Comparison of ENCODE assay signal across 8 mouse cellular contexts in genomic region chr5:35758081-35759053, GRCm38 (mm10). TPM values are rescaled to one million over a fixed set of nuclear protein-coding genes. Genes with fewer than 3 reads are reported as not detected.
DNase-seq lines count a peak whose midpoint lies in the region; ATAC-seq and TF ChIP-seq lines count a peak whose summit lies in the region.

No protein-coding gene starts in this region.

- intact Hi-C loops in gastrocnemius, adult 2 months (cut with DNase I) = loop anchor here (5.0 kb wide), 1 partner anchor 161 kb away; no protein-coding TSS in a partner anchor

- peak overlapping the region; percentile 65 for H3K9ac ChIP-seq in forebrain, embryonic 13.5 days
- peak overlapping the region; percentile 68 for H3K9ac ChIP-seq in hindbrain, postnatal 0 days (replicated peaks; ENCODE audit: low read length)
- H3K9ac ChIP-seq in limb, embryonic 11.5 days (ENCODE audit: low read length) = no peak overlapping the region
- peak overlapping the region; percentile 32; the same call in 1 of the 2 replicates for H3K9ac ChIP-seq in neural tube, embryonic 11.5 days (ENCODE audit: low read length)

- 2% methylated on average over 40 of the region's 40 CpGs for WGBS in forebrain, embryonic 13.5 days
- WGBS in hindbrain, postnatal 0 days = 2% methylated on average over 40 of the region's 40 CpGs
- 1% methylated on average over 40 of the region's 40 CpGs for WGBS in limb, embryonic 11.5 days
- WGBS in neural tube, embryonic 11.5 days = 2% methylated on average over 40 of the region's 40 CpGs

- peak overlapping the region; percentile 94 for H3K27ac ChIP-seq in gastrocnemius, adult 2 months
- H3K27ac ChIP-seq in forebrain, embryonic 13.5 days = no peak overlapping the region
- H3K27ac ChIP-seq in hindbrain, postnatal 0 days = peak overlapping the region; percentile 75
- no peak overlapping the region for H3K27ac ChIP-seq in limb, embryonic 11.5 days (replicated peaks; ENCODE audit: low read depth, low read length)
- no peak overlapping the region for H3K27ac ChIP-seq in neural tube, embryonic 11.5 days (ENCODE audit: low read depth, low read length)

- DNase-seq in gastrocnemius, adult 2 months = peak; percentile 59
- DNase-seq in gastrocnemius, postnatal 25 days = no peak
- DNase-seq in MN1 (ENCODE audit: low spot score) = peak; percentile 16
- peak; percentile 18 for DNase-seq in hindbrain, postnatal 0 days (ENCODE audit: low spot score)
- peak; percentile 27 for DNase-seq in limb, embryonic 11.5 days (ENCODE audit: low spot score)
- no peak for DNase-seq in neural tube, embryonic 11.5 days (ENCODE audit: low spot score)

- H3K36me3 ChIP-seq in forebrain, embryonic 13.5 days (ENCODE audit: poor library complexity, severe bottlenecking) = no peaks in the 10 kb centered on the region
- H3K36me3 ChIP-seq in hindbrain, postnatal 0 days (ENCODE audit: insufficient read depth, low read length) = no peaks in the 10 kb centered on the region
- H3K36me3 ChIP-seq in limb, embryonic 11.5 days (ENCODE audit: control insufficient read depth, insufficient read depth, low read length) = no peaks in the 10 kb centered on the region
- H3K36me3 ChIP-seq in neural tube, embryonic 11.5 days (ENCODE audit: control insufficient read depth, insufficient read depth, low read length) = no peaks in the 10 kb centered on the region

- no peak; the same call in none of the 2 replicates for ATAC-seq in forebrain, embryonic 13.5 days
- ATAC-seq in hindbrain, postnatal 0 days = peak; percentile 16
- peak; percentile 46; the same call in 1 of the 2 replicates for ATAC-seq in limb, embryonic 11.5 days (ENCODE audit: insufficient number of reproducible peaks, low FRiP score, low TSS enrichment, low read depth)
- peak; percentile 25 for ATAC-seq in neural tube, embryonic 11.5 days (ENCODE audit: insufficient read depth, low FRiP score, low TSS enrichment)
- no peak for ATAC-seq in monocyte, adult 5-6 weeks (replicated peaks; ENCODE audit: insufficient number of reproducible peaks, low FRiP score, low TSS enrichment, poor library complexity, severe bottlenecking)

- no peaks in the 10 kb centered on the region for H3K9me3 ChIP-seq in forebrain, embryonic 13.5 days (replicated peaks)
- H3K9me3 ChIP-seq in hindbrain, postnatal 0 days (ENCODE audit: low read length) = no peaks in the 10 kb centered on the region
- no peaks in the 10 kb centered on the region for H3K9me3 ChIP-seq in limb, embryonic 11.5 days (ENCODE audit: control insufficient read depth, low read length)
- H3K9me3 ChIP-seq in neural tube, embryonic 11.5 days (ENCODE audit: control insufficient read depth, low read length) = no peaks in the 10 kb centered on the region

- H3K4me2 ChIP-seq in forebrain, embryonic 13.5 days = peak overlapping the region; percentile 99
- H3K4me2 ChIP-seq in hindbrain, postnatal 0 days (ENCODE audit: low read depth, low read length) = peak overlapping the region; percentile 90
- peak overlapping the region; percentile 96 for H3K4me2 ChIP-seq in limb, embryonic 11.5 days (ENCODE audit: low read depth, severe bottlenecking)
- H3K4me2 ChIP-seq in neural tube, embryonic 11.5 days (ENCODE audit: low read depth) = peak overlapping the region; percentile 84

- TF ChIP-seq CTCF in gastrocnemius, adult 2 months (IDR thresholded peaks at IDR 0.05) = no peak
- TF ChIP-seq CTCF in hindbrain, postnatal 0 days (IDR thresholded peaks at IDR 0.05; ENCODE audit: low read depth) = no peak

- H3K4me3 ChIP-seq in gastrocnemius, adult 2 months = peak overlapping the region; percentile 94
- H3K4me3 ChIP-seq in forebrain, embryonic 13.5 days = peak overlapping the region; percentile 60
- H3K4me3 ChIP-seq in hindbrain, postnatal 0 days (ENCODE audit: low read length) = peak overlapping the region; percentile 66
- H3K4me3 ChIP-seq in limb, embryonic 11.5 days (ENCODE audit: low read depth, low read length) = peak overlapping the region; percentile 51
- H3K4me3 ChIP-seq in neural tube, embryonic 11.5 days (ENCODE audit: low read depth, low read length) = peak overlapping the region; percentile 47

- H3K4me1 ChIP-seq in forebrain, embryonic 13.5 days = peaks cover 14% of the 10 kb centered on the region
- peaks cover 12% of the 10 kb centered on the region for H3K4me1 ChIP-seq in hindbrain, postnatal 0 days (ENCODE audit: insufficient read depth, low read length)
- H3K4me1 ChIP-seq in limb, embryonic 11.5 days (ENCODE audit: control insufficient read depth, insufficient read depth, low read length) = peaks cover 8% of the 10 kb centered on the region
- peaks cover 4% of the 10 kb centered on the region; the same call in 1 of the 2 replicates for H3K4me1 ChIP-seq in neural tube, embryonic 11.5 days (ENCODE audit: control insufficient read depth, insufficient read depth, low read length)

- peaks cover 53% of the 10 kb centered on the region for H3K27me3 ChIP-seq in forebrain, embryonic 13.5 days
- no peaks in the 10 kb centered on the region for H3K27me3 ChIP-seq in hindbrain, postnatal 0 days (ENCODE audit: insufficient read depth, low read length)
- peaks cover 37% of the 10 kb centered on the region for H3K27me3 ChIP-seq in limb, embryonic 11.5 days (ENCODE audit: control insufficient read depth, insufficient read depth, low read length)
- H3K27me3 ChIP-seq in neural tube, embryonic 11.5 days (ENCODE audit: control insufficient read depth, insufficient read depth, low read length) = peaks cover 25% of the 10 kb centered on the region

RNA-seq across cellular contexts. Expression of gene Ablim2, which starts 0.7 kb away (rescaled TPM):
- 10 to 100 TPM; 40.7 to 42.5 TPM for total RNA-seq in gastrocnemius, adult 2 months (2021)
- total RNA-seq in gastrocnemius, postnatal 25 days (2021) = 10 to 100 TPM; 33.4 to 42.7 TPM
- polyA plus RNA-seq in forebrain, embryonic 13.5 days (2015; fragmentation: Nextera tagmentation; extraction: Ambion mirVana) = 2.0 and 3.5 TPM in 2 replicates
- total RNA-seq in hindbrain, postnatal 0 days (2014; rRNA removed) = 35.7 and 44.6 TPM in 2 replicates
- polyA plus RNA-seq in hindbrain, postnatal 0 days (2015; fragmentation: Nextera tagmentation; extraction: Ambion mirVana) = 26.3 and 30.0 TPM in 2 replicates
- 1.1 and 1.3 TPM in 2 replicates for polyA plus RNA-seq in limb, embryonic 11.5 days (2014; fragmentation: Nextera tagmentation; extraction: Ambion mirVana)
- polyA plus RNA-seq in neural tube, embryonic 11.5 days (2014; fragmentation: Nextera tagmentation; extraction: Ambion mirVana) = 1.1 and 1.7 TPM in 2 replicates
- total RNA-seq in monocyte, adult 5-6 weeks (2017) = 1.4 to 5.4 TPM in 2 of 3 replicates, not detected in the other

RNA-seq across cellular contexts. Expression of gene Sh3tc1, which starts 18.6 kb away (rescaled TPM):
- 1 to 10 TPM; 2.2 to 2.4 TPM for total RNA-seq in gastrocnemius, adult 2 months (2021)
- total RNA-seq in gastrocnemius, postnatal 25 days (2021) = 1 to 10 TPM; 1.8 to 2.1 TPM
- 1.7 and 2.1 TPM in 2 replicates for polyA plus RNA-seq in forebrain, embryonic 13.5 days (2015; fragmentation: Nextera tagmentation; extraction: Ambion mirVana)
- total RNA-seq in hindbrain, postnatal 0 days (2014; rRNA removed) = 2.8 and 4.1 TPM in 2 replicates
- polyA plus RNA-seq in hindbrain, postnatal 0 days (2015; fragmentation: Nextera tagmentation; extraction: Ambion mirVana) = 1.8 and 2.0 TPM in 2 replicates
- polyA plus RNA-seq in limb, embryonic 11.5 days (2014; fragmentation: Nextera tagmentation; extraction: Ambion mirVana) = 2.3 and 4.1 TPM in 2 replicates
- polyA plus RNA-seq in neural tube, embryonic 11.5 days (2014; fragmentation: Nextera tagmentation; extraction: Ambion mirVana) = 3.0 and 4.3 TPM in 2 replicates
- total RNA-seq in monocyte, adult 5-6 weeks (2017) = 8.3 to 17.8 TPM (median 12.1 TPM) in 3 replicates

Comparison
In these comparisons a context has a peak if more than half of its experiments do, and no peak if none do; other contexts are left out.
1. DNase-seq: peak in gastrocnemius, adult 2 months (single experiment), MN1 (single experiment), hindbrain, postnatal 0 days (single experiment) and limb, embryonic 11.5 days (single experiment); none in gastrocnemius, postnatal 25 days (single experiment) and neural tube, embryonic 11.5 days (single experiment).
2. H3K27ac ChIP-seq: peak in gastrocnemius, adult 2 months (single experiment) and hindbrain, postnatal 0 days (single experiment); none in forebrain, embryonic 13.5 days (single experiment), limb, embryonic 11.5 days (single experiment) and neural tube, embryonic 11.5 days (single experiment).
3. ATAC-seq: peak in hindbrain, postnatal 0 days (single experiment), limb, embryonic 11.5 days (single experiment) and neural tube, embryonic 11.5 days (single experiment); none in forebrain, embryonic 13.5 days (single experiment) and monocyte, adult 5-6 weeks (single experiment).
4. Peak in every context shown above with its lines, with median percentiles within 50 percentile points of each other: H3K4me3 ChIP-seq and H3K4me2 ChIP-seq.